Mouse (Mus musculus): ENCODE results near the gene Wdr31. TPM values are rescaled to one million over a fixed set of nuclear protein-coding genes. Genes with fewer than 3 reads are reported as not detected.

Wdr31 gene
- polyA plus RNA-seq, 1 experiment from 2014 or later = 11.5 TPM

DNA sequence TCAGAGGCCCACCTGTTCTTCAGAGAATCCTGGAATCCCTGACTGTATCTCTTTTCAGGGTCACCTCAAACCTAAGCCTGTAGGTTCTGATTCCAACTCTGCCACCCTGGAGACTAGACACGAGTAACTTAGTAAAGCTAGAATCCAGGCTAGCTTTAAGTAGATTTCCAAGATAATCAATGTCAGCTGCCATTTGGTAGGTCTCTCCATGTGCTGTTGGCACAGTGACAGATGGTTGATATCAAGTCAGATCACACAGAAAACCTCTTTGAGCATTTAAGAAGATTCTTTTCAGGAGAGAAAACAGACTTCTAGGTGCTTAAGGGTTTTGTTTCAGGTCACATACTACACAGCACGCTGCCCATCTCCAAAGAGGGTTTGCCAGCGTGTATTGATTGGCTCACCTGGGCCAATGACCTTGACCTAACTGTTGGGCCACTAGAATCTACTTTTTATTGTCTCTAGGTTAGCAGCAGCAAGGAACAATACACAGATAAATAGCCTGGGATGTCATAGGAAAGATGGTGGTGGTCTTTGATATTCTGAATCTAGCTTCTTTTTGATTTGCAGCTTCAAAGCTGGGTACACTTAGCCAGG, 32.8 kb upstream of the Wdr31 start, which contains the start of gene Hdhd3:
TSS of gene Hdhd3 (minus strand) at position 94 of the 597 bp plus-strand sequence.
- Histone ChIP-seq H3K4me2 (ENCODE audit: low read depth, low read length, severe bottlenecking) (peak within 1 kb of the TSS; percentile 77), H3K9me3 (ENCODE audit: control insufficient read depth, low read length) (no peaks in the 10 kb centered on the region), H3K27me3 (ENCODE audit: control insufficient read depth, insufficient read depth, low read length) (no peaks in the 10 kb centered on the region), H3K36me3 (ENCODE audit: control insufficient read depth, insufficient read depth, low read length) (peaks cover under 1% of the 10 kb centered on the region; the same call in 1 of the 2 replicates), H3K4me1 (replicated peaks; ENCODE audit: control insufficient read depth, insufficient read depth, low read length) (no peaks in the 10 kb centered on the region; the same call in 1 of the 2 replicates), H3K9ac (ENCODE audit: low read length) (peak within 1 kb of the TSS; percentile 68), H3K4me3 (ENCODE audit: low read depth, low read length) (peak within 1 kb of the TSS; percentile 77), H3K27ac (ENCODE audit: low read depth, low read length) (no peak within 1 kb of the TSS)
- ATAC-seq (replicated peaks; ENCODE audit: low FRiP score) (no peak), DNase-seq (ENCODE audit: low spot score) (no peak)
- WGBS = 80% methylated on average over 3 of the region's 3 CpGs

GRCm38 (mm10) chr4:62502969-62503368, 32.3 kb upstream of the Wdr31 start:
- ATAC-seq (replicated peaks; ENCODE audit: low FRiP score) (no peak), DNase-seq (ENCODE audit: low spot score) (no peak)
- Histone ChIP-seq H3K4me1 (replicated peaks; ENCODE audit: control insufficient read depth, insufficient read depth, low read length) (no peaks in the 10 kb centered on the region; the same call in 1 of the 2 replicates), H3K36me3 (ENCODE audit: control insufficient read depth, insufficient read depth, low read length) (no peaks in the 10 kb centered on the region), H3K27ac (ENCODE audit: low read depth, low read length) (no peak overlapping the region), H3K27me3 (ENCODE audit: control insufficient read depth, insufficient read depth, low read length) (no peaks in the 10 kb centered on the region), H3K4me2 (ENCODE audit: low read depth, low read length, severe bottlenecking) (no peak overlapping the region), H3K9me3 (ENCODE audit: control insufficient read depth, low read length) (no peaks in the 10 kb centered on the region), H3K4me3 (ENCODE audit: low read depth, low read length) (no peak overlapping the region), H3K9ac (ENCODE audit: low read length) (no peak overlapping the region)
- 79% methylated on average over 7 of the region's 7 CpGs for WGBS

GRCm38 (mm10) chr4:62501964-62502732, 31.5 kb upstream of the Wdr31 start:
- H3K4me1 ChIP-seq (replicated peaks; ENCODE audit: control insufficient read depth, insufficient read depth, low read length) = no peaks in the 10 kb centered on the region; the same call in 1 of the 2 replicates
- H3K9me3 ChIP-seq (ENCODE audit: control insufficient read depth, low read length) = no peaks in the 10 kb centered on the region
- no peaks in the 10 kb centered on the region for H3K27me3 ChIP-seq (ENCODE audit: control insufficient read depth, insufficient read depth, low read length)
- H3K9ac ChIP-seq (ENCODE audit: low read length) = peak overlapping the region; percentile 68
- H3K27ac ChIP-seq (ENCODE audit: low read depth, low read length) = no peak overlapping the region
- DNase-seq (ENCODE audit: low spot score) (peak; percentile 94), ATAC-seq (replicated peaks; ENCODE audit: low FRiP score) (peak; percentile 96)
- WGBS = 2% methylated on average over 38 of the region's 38 CpGs
- peak overlapping the region; percentile 77 for H3K4me2 ChIP-seq (ENCODE audit: low read depth, low read length, severe bottlenecking)
- no peaks in the 10 kb centered on the region for H3K36me3 ChIP-seq (ENCODE audit: control insufficient read depth, insufficient read depth, low read length)
- H3K4me3 ChIP-seq (ENCODE audit: low read depth, low read length) = peak overlapping the region; percentile 77

GRCm38 (mm10) chr4:62501534-62501933, 30.8 kb upstream of the Wdr31 start:
- Histone ChIP-seq H3K9ac (ENCODE audit: low read length) (peak overlapping the region; percentile 68), H3K4me2 (ENCODE audit: low read depth, low read length, severe bottlenecking) (peak overlapping the region; percentile 77), H3K4me1 (replicated peaks; ENCODE audit: control insufficient read depth, insufficient read depth, low read length) (no peaks in the 10 kb centered on the region; the same call in 1 of the 2 replicates), H3K27ac (ENCODE audit: low read depth, low read length) (no peak overlapping the region), H3K9me3 (ENCODE audit: control insufficient read depth, low read length) (no peaks in the 10 kb centered on the region), H3K36me3 (ENCODE audit: control insufficient read depth, insufficient read depth, low read length) (no peaks in the 10 kb centered on the region), H3K27me3 (ENCODE audit: control insufficient read depth, insufficient read depth, low read length) (no peaks in the 10 kb centered on the region), H3K4me3 (ENCODE audit: low read depth, low read length) (peak overlapping the region; percentile 77)
- peak; percentile 8; the same call in 1 of the 2 replicates for ATAC-seq (replicated peaks; ENCODE audit: low FRiP score)
- DNase-seq (ENCODE audit: low spot score) = no peak
- 3% methylated on average over 7 of the region's 7 CpGs for WGBS

GRCm38 (mm10) chr4:62500799-62501198, 30.1 kb upstream of the Wdr31 start:
- H3K4me1 ChIP-seq (replicated peaks; ENCODE audit: control insufficient read depth, insufficient read depth, low read length) = no peaks in the 10 kb centered on the region; the same call in 1 of the 2 replicates
- ATAC-seq (replicated peaks; ENCODE audit: low FRiP score) = no peak
- H3K4me2 ChIP-seq (ENCODE audit: low read depth, low read length, severe bottlenecking) = no peak overlapping the region
- H3K4me3 ChIP-seq (ENCODE audit: low read depth, low read length) = no peak overlapping the region
- WGBS = 90% methylated on average over 4 of the region's 4 CpGs
- H3K27ac ChIP-seq (ENCODE audit: low read depth, low read length) = no peak overlapping the region
- no peak overlapping the region for H3K9ac ChIP-seq (ENCODE audit: low read length)
- H3K9me3 ChIP-seq (ENCODE audit: control insufficient read depth, low read length) = no peaks in the 10 kb centered on the region
- H3K27me3 ChIP-seq (ENCODE audit: control insufficient read depth, insufficient read depth, low read length) = no peaks in the 10 kb centered on the region
- no peaks in the 10 kb centered on the region for H3K36me3 ChIP-seq (ENCODE audit: control insufficient read depth, insufficient read depth, low read length)
- DNase-seq (ENCODE audit: low spot score) = no peak

DNA sequence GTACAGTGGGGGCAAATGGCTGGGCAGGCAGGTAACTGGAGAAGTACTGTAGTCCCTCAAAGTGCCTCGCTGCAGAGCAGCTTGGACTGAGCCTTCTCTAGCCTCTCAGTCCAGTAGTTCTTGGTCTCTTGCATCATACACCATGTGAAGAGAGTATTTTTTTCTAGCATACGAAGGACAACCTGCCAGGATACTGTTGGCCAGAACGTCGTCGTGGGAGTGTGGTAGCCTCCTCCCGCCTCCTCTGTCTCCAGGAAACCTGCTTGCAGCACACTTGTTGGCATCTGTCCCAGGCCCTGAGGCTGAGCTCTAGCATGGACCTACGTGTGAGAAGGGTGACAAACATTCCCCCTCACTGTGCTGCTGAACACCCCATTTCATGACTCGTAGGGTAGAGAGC, 26.1 kb upstream of the Wdr31 start:
- H3K27me3 ChIP-seq (ENCODE audit: control insufficient read depth, insufficient read depth, low read length) = no peaks in the 10 kb centered on the region
- DNase-seq (ENCODE audit: low spot score) (no peak), ATAC-seq (replicated peaks; ENCODE audit: low FRiP score) (no peak)
- no peaks in the 10 kb centered on the region for H3K36me3 ChIP-seq (ENCODE audit: control insufficient read depth, insufficient read depth, low read length)
- no peaks in the 10 kb centered on the region for H3K9me3 ChIP-seq (ENCODE audit: control insufficient read depth, low read length)
- H3K4me1 ChIP-seq (replicated peaks; ENCODE audit: control insufficient read depth, insufficient read depth, low read length) = no peaks in the 10 kb centered on the region; the same call in 1 of the 2 replicates
- H3K9ac ChIP-seq (ENCODE audit: low read length) = no peak overlapping the region
- WGBS = 88% methylated on average over 8 of the region's 8 CpGs
- H3K27ac ChIP-seq (ENCODE audit: low read depth, low read length) = no peak overlapping the region
- H3K4me3 ChIP-seq (ENCODE audit: low read depth, low read length) = no peak overlapping the region
- no peak overlapping the region for H3K4me2 ChIP-seq (ENCODE audit: low read depth, low read length, severe bottlenecking)

DNA sequence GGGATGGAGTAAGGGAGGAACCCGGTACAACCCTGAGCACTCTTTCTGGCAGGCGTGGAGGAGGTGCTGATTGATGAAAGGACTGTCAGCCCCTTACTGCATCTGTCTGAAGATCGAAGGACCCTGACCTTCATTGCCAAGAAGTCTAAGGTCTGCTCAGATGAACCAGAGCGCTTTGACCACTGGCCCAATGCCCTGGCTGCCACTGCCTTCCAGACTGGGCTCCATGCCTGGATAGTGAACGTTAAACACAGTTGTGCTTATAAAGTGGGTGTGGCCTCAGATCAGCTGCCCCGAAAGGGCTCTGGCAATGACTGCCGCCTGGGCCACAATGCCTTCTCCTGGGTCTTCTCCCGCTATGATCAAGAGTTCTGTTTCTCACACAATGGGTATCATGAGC, 25.2 kb upstream of the Wdr31 start:
- Histone ChIP-seq H3K27ac (ENCODE audit: low read depth, low read length) (no peak overlapping the region), H3K4me2 (ENCODE audit: low read depth, low read length, severe bottlenecking) (no peak overlapping the region), H3K9ac (ENCODE audit: low read length) (no peak overlapping the region), H3K36me3 (ENCODE audit: control insufficient read depth, insufficient read depth, low read length) (no peaks in the 10 kb centered on the region), H3K4me3 (ENCODE audit: low read depth, low read length) (no peak overlapping the region), H3K9me3 (ENCODE audit: control insufficient read depth, low read length) (no peaks in the 10 kb centered on the region), H3K27me3 (ENCODE audit: control insufficient read depth, insufficient read depth, low read length) (no peaks in the 10 kb centered on the region), H3K4me1 (replicated peaks; ENCODE audit: control insufficient read depth, insufficient read depth, low read length) (no peaks in the 10 kb centered on the region)
- 84% methylated on average over 8 of the region's 8 CpGs for WGBS
- DNase-seq (ENCODE audit: low spot score) (no peak), ATAC-seq (replicated peaks; ENCODE audit: low FRiP score) (no peak)

GRCm38 (mm10) chr4:62494230-62494629, 23.5 kb upstream of the Wdr31 start:
- ATAC-seq (replicated peaks; ENCODE audit: low FRiP score) (no peak), DNase-seq (ENCODE audit: low spot score) (no peak)
- no peaks in the 10 kb centered on the region for H3K9me3 ChIP-seq (ENCODE audit: control insufficient read depth, low read length)
- H3K27ac ChIP-seq (ENCODE audit: low read depth, low read length) = no peak overlapping the region
- no peak overlapping the region for H3K9ac ChIP-seq (ENCODE audit: low read length)
- no peaks in the 10 kb centered on the region for H3K4me1 ChIP-seq (replicated peaks; ENCODE audit: control insufficient read depth, insufficient read depth, low read length)
- 77% methylated on average over 9 of the region's 9 CpGs for WGBS
- H3K4me2 ChIP-seq (ENCODE audit: low read depth, low read length, severe bottlenecking) = no peak overlapping the region
- H3K4me3 ChIP-seq (ENCODE audit: low read depth, low read length) = no peak overlapping the region
- H3K36me3 ChIP-seq (ENCODE audit: control insufficient read depth, insufficient read depth, low read length) = no peaks in the 10 kb centered on the region
- H3K27me3 ChIP-seq (ENCODE audit: control insufficient read depth, insufficient read depth, low read length) = no peaks in the 10 kb centered on the region
